Mouse (Mus musculus) liver, embryonic 16.5 days (tissue): ENCODE measurements around the gene Gm5431. TPM values are rescaled to one million over a fixed set of nuclear protein-coding genes. Genes with fewer than 3 reads are reported as not detected.
A peak's percentile ranks its signal among the peaks of the same experiment; 100 is the strongest.

ENCODE experiments used
- ATAC-seq: fragments of 200-750 bp; cut with Nextera tagmentation; 2 replicates; pipeline ENCODE4 v1.8.0; 2017; ENCODE audit warnings: low read depth, mild to moderate bottlenecking, moderate number of reproducible peaks, moderate library complexity
- H3K27ac ChIP-seq: fragments of 300-500 bp; sonication (generic); 2 replicates; pipeline ENCODE4 v1.5.1; 2014; ENCODE audit warnings: mild to moderate bottlenecking, low read length
- H3K27me3 ChIP-seq: fragments of 300-500 bp; sonication (generic); 2 replicates; pipeline ENCODE4 v1.6.1; 2014; ENCODE audit warnings: low read depth, low read length, mixed read lengths; ENCODE audit not compliant: control insufficient read depth, insufficient read depth
- H3K36me3 ChIP-seq: fragments of 300-500 bp; sonication (generic); 2 replicates; pipeline ENCODE4 v1.6.1; 2014; ENCODE audit warnings: mild to moderate bottlenecking; ENCODE audit not compliant: control insufficient read depth, insufficient read depth
- H3K4me1 ChIP-seq: fragments of 300-500 bp; sonication (generic); 2 replicates; pipeline ENCODE4 v1.6.1; 2014; ENCODE audit warnings: low read depth, low read length, mixed read lengths; ENCODE audit not compliant: control insufficient read depth
- H3K4me2 ChIP-seq: fragments of 300-500 bp; sonication (generic); 2 replicates; pipeline ENCODE4 v1.6.1; 2014; ENCODE audit warnings: low read depth, low read length, mixed read lengths
- H3K4me3 ChIP-seq: fragments of 300-500 bp; sonication (generic); 2 replicates; pipeline ENCODE4 v1.5.1; 2014; ENCODE audit warnings: low read depth, mild to moderate bottlenecking, low read length
- H3K9ac ChIP-seq: fragments of 300-500 bp; sonication (generic); 2 replicates; pipeline ENCODE4 v1.6.1; 2014; ENCODE audit warnings: low read depth, low read length
- H3K9me3 ChIP-seq: fragments of 300-500 bp; sonication (generic); replicated peaks from 2 replicates; pipeline ENCODE4 v1.6.1; 2016; ENCODE audit warnings: low read length; ENCODE audit not compliant: control insufficient read depth
- WGBS: fragments of 180-500 bp; shearing (Covaris S2); extraction: QIAGEN DNeasy Blood & Tissue Kit; methylation state at CpG from one replicate; pipeline ENCODE4 v1.1.7; 2014; ENCODE audit not compliant: insufficient replicate concordance; 5-methylcytosine and 5-hydroxymethylcytosine counted together
- polyA plus RNA-seq: library from polyadenylated mRNA; unstranded; fragments of >200 nt; fragmentation: Nextera tagmentation; extraction: Ambion mirVana; gene quantifications from 2 replicates; pipeline ENCODE4 v1.2.1, GENCODE M21; 2015

Gene Gm5431
- polyA plus RNA-seq, 1 experiment from 2014 or later = 0.45 TPM

DNA sequence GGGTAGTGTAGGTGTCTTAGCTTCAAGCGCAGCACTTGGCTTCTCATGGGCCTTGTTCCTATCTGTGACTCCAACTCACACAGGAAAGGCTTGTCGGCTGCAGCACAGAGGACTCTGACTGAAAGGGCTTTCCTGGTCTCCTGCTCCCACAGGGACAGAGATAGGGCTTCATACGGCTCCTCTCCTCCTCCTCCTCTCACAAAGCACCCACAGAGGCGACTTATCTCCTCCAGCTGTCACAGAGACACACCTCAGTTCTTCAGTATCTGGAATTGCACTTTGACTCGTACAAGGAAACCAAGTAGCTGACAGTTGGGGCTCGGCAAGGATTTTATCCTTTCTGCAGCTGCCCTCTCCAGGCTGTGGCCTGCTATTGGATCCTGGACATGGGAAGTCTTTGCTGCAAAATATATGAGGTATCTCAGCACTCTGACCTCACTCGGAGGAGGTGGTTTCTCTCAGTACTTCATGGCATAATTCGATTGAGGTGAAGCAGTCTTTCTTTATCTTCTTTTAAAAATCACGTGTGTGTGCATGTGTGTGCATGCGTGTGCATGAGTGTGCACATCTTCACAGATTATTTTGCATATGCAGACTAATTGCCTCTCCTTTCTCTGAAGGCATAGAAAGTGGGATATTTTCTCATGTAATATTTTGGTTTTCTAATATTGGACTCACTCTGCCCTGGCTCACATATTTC is 28.3 kb downstream of the Gm5431 start:
- Histone ChIP-seq H3K4me2 (peak overlapping the region; percentile 77), H3K4me3 (peak overlapping the region; percentile 11; the same call in 1 of the 2 replicates), H3K27me3 (no peaks in the 10 kb centered on the region), H3K9me3 (no peaks in the 10 kb centered on the region), H3K4me1 (peaks cover 44% of the 10 kb centered on the region), H3K36me3 (no peaks in the 10 kb centered on the region), H3K9ac (peak overlapping the region; percentile 34), H3K27ac (peak overlapping the region; percentile 92)
- ATAC-seq = peak; percentile 70
- 19% methylated on average over 10 of the region's 10 CpGs for WGBS

DNA sequence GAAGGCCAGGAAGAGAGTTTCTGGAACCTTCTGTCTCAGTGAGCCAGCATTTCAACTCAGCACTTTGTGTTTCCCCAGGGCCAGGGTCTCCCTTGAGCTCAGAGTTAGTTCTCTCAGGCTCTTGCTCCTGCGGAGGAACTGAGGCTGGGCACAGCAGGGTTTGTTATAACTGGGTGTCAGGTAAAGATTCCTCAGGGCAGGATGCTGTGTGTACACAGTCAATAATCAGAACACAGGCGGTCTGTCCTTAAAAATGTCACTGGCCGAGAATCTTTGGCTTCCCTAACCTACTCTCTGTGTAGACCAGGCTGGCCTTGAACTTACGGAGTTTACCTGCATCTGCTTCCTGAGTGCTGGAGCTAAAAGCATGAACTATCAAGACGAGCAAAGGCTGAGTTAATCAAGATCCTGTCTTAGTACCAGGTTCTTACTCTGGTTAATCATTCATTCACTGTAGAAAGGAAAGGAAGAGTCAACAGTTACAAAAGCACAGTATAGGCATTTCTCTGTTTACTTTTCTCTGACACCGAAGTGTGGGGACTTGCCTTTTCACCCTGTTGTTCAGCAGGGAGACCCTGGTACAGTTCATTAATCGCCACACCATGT is 29.2 kb downstream of the Gm5431 start:
- Histone ChIP-seq H3K27ac (peak overlapping the region; percentile 92), H3K4me3 (peak overlapping the region; percentile 73), H3K9me3 (no peaks in the 10 kb centered on the region), H3K36me3 (no peaks in the 10 kb centered on the region), H3K9ac (peak overlapping the region; percentile 79), H3K4me2 (peak overlapping the region; percentile 77), H3K4me1 (peaks cover 49% of the 10 kb centered on the region), H3K27me3 (no peaks in the 10 kb centered on the region)
- peak; percentile 25 for ATAC-seq
- WGBS = 51% methylated on average over 7 of the region's 7 CpGs

DNA sequence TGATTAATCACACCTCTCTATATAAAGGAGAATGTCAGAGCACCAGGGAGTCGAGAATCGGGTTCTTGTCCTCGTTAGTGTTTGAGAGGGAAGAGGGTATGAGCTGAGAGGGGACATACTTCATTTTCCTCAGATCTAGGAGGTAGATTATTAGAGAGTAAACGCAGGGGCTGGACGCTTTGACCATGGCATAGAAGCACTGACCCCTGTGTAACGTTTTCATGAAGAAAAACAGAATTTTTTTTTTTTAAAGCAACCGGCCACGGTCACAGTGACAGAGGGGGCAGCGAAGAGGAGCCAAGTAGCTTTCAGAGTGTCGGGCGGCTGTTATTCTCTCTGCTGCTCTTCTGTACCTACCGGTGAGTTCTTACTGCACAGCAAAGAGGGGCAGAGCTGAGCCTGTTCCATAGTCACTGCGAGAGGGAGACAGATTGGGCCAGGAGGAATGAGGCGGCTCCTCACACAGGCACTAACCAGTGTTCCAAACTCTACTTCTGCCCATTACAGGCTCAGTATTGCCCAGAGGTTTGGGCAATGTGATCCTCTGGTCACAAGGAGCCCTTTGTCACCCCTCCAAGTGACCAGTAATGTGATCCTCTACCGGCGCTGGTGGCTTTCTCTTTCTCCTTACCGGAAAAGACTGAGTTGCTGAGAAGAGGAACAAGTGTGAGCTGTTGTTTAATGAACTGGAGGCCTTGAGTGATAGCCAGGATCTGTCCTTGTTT is 30.0 kb downstream of the Gm5431 start:
- H3K4me2 ChIP-seq = peak overlapping the region; percentile 77
- peak overlapping the region; percentile 73 for H3K4me3 ChIP-seq
- 2% methylated on average over 17 of the region's 17 CpGs for WGBS
- peak overlapping the region; percentile 92 for H3K27ac ChIP-seq
- H3K27me3 ChIP-seq = no peaks in the 10 kb centered on the region
- H3K9ac ChIP-seq = peak overlapping the region; percentile 79
- H3K4me1 ChIP-seq = peaks cover 52% of the 10 kb centered on the region
- H3K9me3 ChIP-seq = no peaks in the 10 kb centered on the region
- H3K36me3 ChIP-seq = no peaks in the 10 kb centered on the region; the same call in 1 of the 2 replicates
- ATAC-seq = peak; percentile 16

DNA sequence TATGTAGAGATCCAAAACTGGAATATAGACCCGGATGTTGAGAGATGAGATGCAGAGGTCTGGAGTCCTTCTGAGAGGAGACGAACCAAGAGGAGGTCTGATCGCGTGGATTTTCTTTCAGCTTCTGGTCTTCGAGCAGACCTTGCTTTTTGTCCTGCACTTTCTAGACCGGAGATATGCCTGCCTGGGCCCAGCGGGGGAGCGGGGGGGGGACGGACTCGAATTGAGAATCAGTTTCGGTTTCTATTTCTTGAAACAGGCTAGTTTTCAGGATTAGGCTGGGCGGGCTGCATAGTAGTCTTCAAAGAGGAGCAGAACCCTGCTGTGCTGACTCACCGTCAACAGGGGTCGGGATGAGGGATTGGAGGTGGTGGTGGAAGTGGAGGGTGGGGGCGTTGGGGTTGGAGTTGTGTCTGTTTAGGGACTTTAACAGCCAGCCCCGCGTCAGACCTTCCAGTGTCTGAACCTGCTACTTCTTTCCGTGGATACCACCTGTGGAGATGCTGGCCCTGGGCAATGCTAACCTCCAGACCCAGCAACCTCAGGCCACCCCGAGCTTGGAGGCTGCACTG is 30.7 kb downstream of the Gm5431 start, which contains the start of gene Irgm1:
Gene Irgm1 (minus strand): TSS at position 483 of the 572 bp plus-strand sequence.
- WGBS = under 1% methylated on average over 19 of the region's 19 CpGs
- no peaks in the 10 kb centered on the region for H3K27me3 ChIP-seq

DNA sequence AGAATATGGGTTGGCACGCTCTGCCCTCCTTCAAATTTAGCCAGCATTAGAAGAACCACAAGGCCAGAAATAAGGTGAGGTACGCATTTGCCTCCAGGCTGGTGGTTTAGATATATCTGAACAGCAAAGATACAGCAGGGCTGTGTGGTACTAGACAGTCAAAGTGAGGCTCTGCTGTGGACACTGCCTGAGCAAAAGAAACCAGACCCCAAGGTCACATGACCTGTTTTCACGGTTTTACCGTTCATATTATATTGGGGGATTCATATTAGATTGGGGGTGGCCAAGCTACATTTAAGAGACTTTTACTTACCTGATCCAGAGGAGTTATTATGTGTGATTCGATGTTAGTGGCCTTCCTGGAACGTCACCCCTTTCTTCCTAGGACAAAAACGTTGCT is 31.2 kb downstream of the Gm5431 start:
- 6% methylated on average over 7 of the region's 7 CpGs for WGBS
- Histone ChIP-seq H3K4me2 (peak overlapping the region; percentile 77), H3K36me3 (peaks cover 10% of the 10 kb centered on the region), H3K9ac (peak overlapping the region; percentile 79), H3K9me3 (no peaks in the 10 kb centered on the region), H3K4me3 (peak overlapping the region; percentile 73), H3K27me3 (no peaks in the 10 kb centered on the region), H3K27ac (peak overlapping the region; percentile 92), H3K4me1 (peaks cover 52% of the 10 kb centered on the region)
- peak; percentile 30; the same call in 1 of the 2 replicates for ATAC-seq

More for the DNA sequence above, 30.7 kb downstream of the Gm5431 start, which contains the start of gene Irgm1:
- Histone ChIP-seq H3K4me2 (peak within 1 kb of the TSS; percentile 77), H3K9me3 (no peaks in the 10 kb centered on the region), H3K36me3 (peaks cover 5% of the 10 kb centered on the region), H3K4me1 (peaks cover 52% of the 10 kb centered on the region), H3K27ac (peak within 1 kb of the TSS; percentile 92), H3K9ac (peak within 1 kb of the TSS; percentile 79), H3K4me3 (peak within 1 kb of the TSS; percentile 73)
- ATAC-seq = peak; percentile 57

DNA sequence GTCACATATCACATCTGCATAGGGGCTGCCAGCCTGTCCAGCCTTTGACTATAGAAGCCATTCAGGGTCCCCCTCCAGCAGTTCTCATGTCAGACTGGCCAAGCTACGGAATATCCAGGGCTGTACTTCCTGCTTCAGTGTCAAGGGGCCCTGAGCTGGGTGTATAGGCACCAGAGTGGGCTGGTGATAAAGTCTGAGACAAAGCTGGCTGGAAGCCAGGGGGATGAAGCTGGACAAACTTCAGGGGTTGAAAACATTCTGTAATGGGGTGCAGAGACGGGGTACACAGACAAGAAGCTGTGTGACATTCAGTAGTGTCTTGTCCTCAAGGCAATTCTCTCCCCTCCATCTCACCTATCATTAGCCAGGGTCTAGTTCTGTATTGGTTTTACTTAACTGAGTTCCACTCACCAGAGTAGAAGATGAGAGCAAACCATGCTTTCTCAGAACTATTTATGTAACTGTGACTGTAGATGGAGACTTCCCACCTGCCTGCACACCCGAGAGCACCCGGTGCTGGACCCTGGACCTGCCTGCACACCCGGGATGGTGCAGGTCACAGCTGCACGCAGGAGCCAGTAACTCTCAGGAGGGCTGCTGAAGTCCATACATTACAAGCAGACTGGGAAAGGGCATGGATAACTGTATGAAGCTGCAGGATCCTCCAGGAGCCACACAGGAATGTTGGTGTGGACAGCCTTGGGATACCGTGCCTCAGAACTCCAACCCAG is 32.5 kb downstream of the Gm5431 start:
- WGBS = 25% methylated on average over 7 of the region's 7 CpGs
- Histone ChIP-seq H3K4me3 (peak overlapping the region; percentile 73), H3K4me2 (peak overlapping the region; percentile 77), H3K4me1 (peaks cover 49% of the 10 kb centered on the region), H3K9ac (peak overlapping the region; percentile 79), H3K27me3 (no peaks in the 10 kb centered on the region), H3K27ac (peak overlapping the region; percentile 78), H3K9me3 (no peaks in the 10 kb centered on the region), H3K36me3 (peaks cover 19% of the 10 kb centered on the region)
- ATAC-seq = no peak

DNA sequence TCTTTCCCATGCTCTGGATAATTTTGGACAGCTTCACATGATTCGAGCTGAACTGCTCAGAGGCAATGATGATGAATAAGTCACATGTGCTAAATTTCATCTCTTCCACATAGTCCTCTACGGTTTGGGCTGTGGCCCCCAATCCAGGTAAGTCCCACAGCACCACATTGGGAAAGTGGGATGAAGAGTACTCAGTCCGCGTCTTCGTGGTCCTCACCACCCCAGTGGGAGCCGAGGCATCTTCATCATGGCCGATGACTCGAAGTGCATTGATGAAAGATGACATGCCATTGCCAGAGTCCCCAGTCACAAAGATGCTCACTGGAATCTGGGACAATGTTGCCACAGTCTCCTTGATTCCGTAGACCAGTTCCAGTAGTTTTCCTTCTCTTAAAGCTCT is 35.5 kb downstream of the Gm5431 start:
- ATAC-seq = no peak

DNA sequence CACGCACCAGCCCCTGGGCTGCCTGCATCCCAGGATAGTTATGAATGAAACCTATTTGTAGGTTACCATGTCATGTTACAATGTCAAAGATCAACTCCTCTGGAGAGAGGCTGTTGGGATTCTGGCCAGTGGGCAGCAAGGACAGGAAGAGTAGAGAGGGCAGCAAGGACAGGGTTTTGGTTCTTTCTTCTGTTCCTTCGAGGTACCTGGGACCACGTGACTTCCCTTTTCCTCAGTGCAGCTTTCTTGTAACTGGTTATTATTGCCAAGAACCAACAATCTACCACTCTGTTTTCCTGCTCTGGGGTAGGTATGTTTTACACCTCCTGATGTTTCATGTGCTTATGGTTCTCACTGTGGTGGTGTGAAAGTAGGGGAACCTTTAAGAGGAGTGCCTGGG is 38.2 kb downstream of the Gm5431 start:
- ATAC-seq = no peak
- Histone ChIP-seq H3K9ac (no peak overlapping the region), H3K27me3 (no peaks in the 10 kb centered on the region), H3K4me1 (peaks cover 9% of the 10 kb centered on the region), H3K9me3 (no peaks in the 10 kb centered on the region), H3K4me3 (no peak overlapping the region), H3K36me3 (peaks cover 19% of the 10 kb centered on the region), H3K27ac (no peak overlapping the region), H3K4me2 (no peak overlapping the region)
- WGBS = 53% methylated on average over 3 of the region's 3 CpGs

More for the DNA sequence above, 35.5 kb downstream of the Gm5431 start:
- H3K4me1 ChIP-seq = peaks cover 25% of the 10 kb centered on the region
- 87% methylated on average over 9 of the region's 9 CpGs for WGBS
- no peak overlapping the region for H3K4me3 ChIP-seq
- no peak overlapping the region for H3K27ac ChIP-seq
- no peak overlapping the region for H3K9ac ChIP-seq
- peaks cover 19% of the 10 kb centered on the region for H3K36me3 ChIP-seq
- no peaks in the 10 kb centered on the region for H3K27me3 ChIP-seq
- H3K9me3 ChIP-seq = no peaks in the 10 kb centered on the region
- H3K4me2 ChIP-seq = no peak overlapping the region
